Mouse (Mus musculus) ovary, adult 2 months (tissue): ENCODE results near the gene Ece1. TPM values are rescaled to one million over a fixed set of nuclear protein-coding genes. Genes with fewer than 3 reads are reported as not detected.

Experiments used
- polyA plus RNA-seq: library from polyadenylated mRNA; depleted of rRNA; stranded (reverse); fragments of >200 nt; gene quantifications from 2 replicates; pipeline ENCODE4 v1.2.3, GENCODE M21; 2012; rRNA removed

Gene Ece1
- polyA plus RNA-seq: 72.2 and 72.5 TPM in 2 replicates

GRCm38 (mm10) chr4:137862019-137862418, at the start of gene Ece1:
Gene Ece1 (plus strand): TSS chr4:137862237.

GRCm38 (mm10) chr4:137992890-137993289, 130.9 kb downstream of the Ece1 start, which contains the start of gene Eif4g3:
Gene Eif4g3 (plus strand): TSS chr4:137993022.

Other genes starting within 250 kb of the Ece1 start
- 38.6 and 39.5 TPM in 2 replicates for gene Rap1gap, start 197.5 kb upstream of the Ece1 start, polyA plus RNA-seq
- 41.2 and 54.6 TPM in 2 replicates for gene Alpl, start 65.9 kb upstream of the Ece1 start, polyA plus RNA-seq
- 67.4 and 98.4 TPM in 2 replicates for gene Eif4g3, start 130.8 kb downstream of the Ece1 start, polyA plus RNA-seq